Mouse (Mus musculus) forebrain, embryonic 16.5 days (tissue): Measurements from ENCODE around the gene Lsamp. TPM values are rescaled to one million over a fixed set of nuclear protein-coding genes. Genes with fewer than 3 reads are reported as not detected.

Experiments
- ATAC-seq: fragments of 200-750 bp; cut with Nextera tagmentation; 2 replicates; pipeline ENCODE4 v1.8.0; 2017; ENCODE audit warnings: mild to moderate bottlenecking, moderate library complexity
- H3K27ac ChIP-seq: fragments of 300-500 bp; sonication (generic); 2 replicates; pipeline ENCODE4 v1.5.1; 2014; ENCODE audit warnings: low read length, control low read depth
- H3K27me3 ChIP-seq: fragments of 300-500 bp; sonication (generic); replicated peaks from 2 replicates; pipeline ENCODE4 v1.6.1; 2014; ENCODE audit warnings: low read length; ENCODE audit not compliant: control insufficient read depth, insufficient read depth
- H3K36me3 ChIP-seq: fragments of 300-500 bp; sonication (generic); 2 replicates; pipeline ENCODE4 v1.6.1; 2014; ENCODE audit not compliant: control insufficient read depth, insufficient read depth
- H3K4me1 ChIP-seq: fragments of 300-500 bp; sonication (generic); replicated peaks from 2 replicates; pipeline ENCODE4 v1.6.1; 2014; ENCODE audit warnings: low read length; ENCODE audit not compliant: control insufficient read depth, insufficient read depth
- H3K4me2 ChIP-seq: fragments of 300-500 bp; sonication (generic); 2 replicates; pipeline ENCODE4 v1.6.1; 2014; ENCODE audit warnings: mild to moderate bottlenecking, low read length, control low read depth
- H3K4me3 ChIP-seq: fragments of 300-500 bp; sonication (generic); replicated peaks from 2 replicates; pipeline ENCODE4 v1.5.1; 2014; ENCODE audit warnings: mild to moderate bottlenecking, low read length, control low read depth
- H3K9ac ChIP-seq: fragments of 300-500 bp; sonication (generic); replicated peaks from 2 replicates; pipeline ENCODE4 v1.6.1; 2014; ENCODE audit warnings: low read depth, low read length, control low read depth
- H3K9me3 ChIP-seq: fragments of 300-500 bp; sonication (generic); 2 replicates; pipeline ENCODE4 v1.6.1; 2016; ENCODE audit warnings: low read length; ENCODE audit not compliant: control insufficient read depth
- whole genome bisulfite sequencing: fragments of 180-500 bp; shearing (Covaris S2); extraction: QIAGEN DNeasy Blood & Tissue Kit; methylation state at CpG from one replicate; pipeline ENCODE4 v1.1.7; 2014; 5-methylcytosine and 5-hydroxymethylcytosine counted together
- polyA plus RNA-seq: library from polyadenylated mRNA; unstranded; fragments of >200 nt; fragmentation: Nextera tagmentation; extraction: Ambion mirVana; gene quantifications from 2 replicates; pipeline ENCODE4 v1.2.1, GENCODE M21; 2015

Lsamp gene
- polyA plus RNA-seq, 1 experiment from 2014 or later: 68.1 TPM

DNA sequence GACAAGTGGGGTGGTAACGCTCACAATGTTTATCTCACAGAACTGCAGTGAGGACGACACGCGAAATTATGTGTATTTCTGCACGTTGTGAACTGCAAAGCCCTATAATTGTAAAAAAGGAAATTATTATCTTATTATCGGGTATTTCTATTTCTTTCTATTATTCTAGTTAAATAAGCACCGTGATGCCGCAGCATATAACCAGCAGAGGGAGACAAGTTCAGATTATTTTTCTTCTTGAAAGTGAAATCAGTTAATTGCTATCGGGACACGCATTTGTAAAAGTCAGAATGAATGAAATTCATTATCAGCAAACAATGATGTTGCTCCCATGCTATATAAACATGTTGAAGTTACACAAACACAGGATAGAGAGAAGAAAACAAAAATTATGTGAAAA lies 1540.1 kb downstream of the Lsamp start:
- Histone ChIP-seq H3K36me3 (no peaks in the 10 kb centered on the region), H3K9ac (no peak overlapping the region), H3K4me2 (peak overlapping the region; percentile 5; the same call in 1 of the 2 replicates), H3K27ac (no peak overlapping the region), H3K27me3 (no peaks in the 10 kb centered on the region), H3K4me3 (no peak overlapping the region), H3K4me1 (no peaks in the 10 kb centered on the region), H3K9me3 (no peaks in the 10 kb centered on the region)
- no peak for ATAC-seq
- 46% methylated on average over 10 of the region's 10 CpGs for WGBS

DNA sequence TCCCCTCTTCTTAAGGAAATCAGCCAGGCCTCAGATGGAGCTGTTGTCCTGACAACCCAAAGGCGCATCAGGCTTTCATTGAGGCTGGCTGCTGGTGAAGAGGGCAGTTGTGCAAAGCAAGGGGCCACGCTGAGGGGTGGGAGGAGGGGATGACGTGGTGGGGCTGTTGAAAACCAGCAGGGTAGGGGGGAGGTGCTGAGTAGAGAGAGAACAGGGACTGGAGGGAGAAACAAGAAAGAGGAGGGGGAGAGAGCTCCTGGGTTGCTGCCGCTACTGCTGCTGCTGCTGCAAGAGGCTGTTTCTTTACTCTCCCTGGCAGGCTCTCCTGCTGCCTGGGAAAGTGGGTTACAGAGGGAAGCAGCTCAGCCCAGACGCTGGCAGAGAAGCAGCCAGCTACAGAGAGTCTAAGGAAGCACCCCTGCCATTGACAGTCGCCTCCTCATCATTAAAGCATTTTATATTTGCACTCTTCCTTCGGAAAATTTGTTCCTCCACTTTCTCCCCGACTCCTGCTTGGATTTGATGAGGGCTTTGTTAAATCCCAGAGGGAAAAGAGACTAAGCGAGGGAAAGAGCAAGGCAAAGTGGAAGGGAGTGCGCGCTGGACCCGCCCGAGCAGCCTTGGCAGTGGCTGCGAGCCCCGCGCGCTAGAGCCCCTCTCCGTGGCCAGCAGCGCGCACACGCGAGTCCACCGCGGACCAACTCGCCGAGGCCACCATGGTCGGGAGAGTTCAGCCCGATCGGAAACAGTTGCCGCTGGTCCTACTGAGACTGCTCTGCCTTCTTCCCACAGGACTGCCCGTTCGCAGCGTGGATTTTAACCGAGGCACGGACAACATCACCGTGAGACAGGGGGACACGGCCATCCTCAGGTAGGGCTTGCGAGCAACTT lies 1548.7 kb downstream of the Lsamp start:
- Histone ChIP-seq H3K9ac (peak overlapping the region; percentile 68), H3K4me3 (peak overlapping the region; percentile 59), H3K27me3 (no peaks in the 10 kb centered on the region), H3K9me3 (no peaks in the 10 kb centered on the region), H3K36me3 (no peaks in the 10 kb centered on the region), H3K4me2 (peak overlapping the region; percentile 76), H3K27ac (peak overlapping the region; percentile 69), H3K4me1 (peaks cover 18% of the 10 kb centered on the region)
- ATAC-seq: peak; percentile 93
- WGBS: under 1% methylated on average over 38 of the region's 38 CpGs

GRCm38 (mm10) chr16:41533686-41534085 lies 1549.5 kb downstream of the Lsamp start:
- H3K9ac ChIP-seq: peak overlapping the region; percentile 68
- H3K27ac ChIP-seq: no peak overlapping the region
- no peaks in the 10 kb centered on the region for H3K27me3 ChIP-seq
- H3K4me2 ChIP-seq: peak overlapping the region; percentile 76
- no peak for ATAC-seq
- peak overlapping the region; percentile 59 for H3K4me3 ChIP-seq
- WGBS: under 1% methylated on average over 6 of the region's 6 CpGs
- no peaks in the 10 kb centered on the region for H3K36me3 ChIP-seq
- peaks cover 18% of the 10 kb centered on the region for H3K4me1 ChIP-seq
- no peaks in the 10 kb centered on the region for H3K9me3 ChIP-seq

- 54% methylated on average over 1 of the region's 1 CpGs for WGBS
- Histone ChIP-seq H3K4me1 (peaks cover 18% of the 10 kb centered on the region), H3K9me3 (no peaks in the 10 kb centered on the region), H3K27ac (no peak overlapping the region), H3K9ac (no peak overlapping the region), H3K4me3 (peak overlapping the region; percentile 1), H3K27me3 (no peaks in the 10 kb centered on the region), H3K4me2 (peak overlapping the region; percentile 76), H3K36me3 (no peaks in the 10 kb centered on the region)
- ATAC-seq: no peak
These were observed 1551.6 kb downstream of the Lsamp start for GRCm38 (mm10) chr16:41535806-41536205.

DNA sequence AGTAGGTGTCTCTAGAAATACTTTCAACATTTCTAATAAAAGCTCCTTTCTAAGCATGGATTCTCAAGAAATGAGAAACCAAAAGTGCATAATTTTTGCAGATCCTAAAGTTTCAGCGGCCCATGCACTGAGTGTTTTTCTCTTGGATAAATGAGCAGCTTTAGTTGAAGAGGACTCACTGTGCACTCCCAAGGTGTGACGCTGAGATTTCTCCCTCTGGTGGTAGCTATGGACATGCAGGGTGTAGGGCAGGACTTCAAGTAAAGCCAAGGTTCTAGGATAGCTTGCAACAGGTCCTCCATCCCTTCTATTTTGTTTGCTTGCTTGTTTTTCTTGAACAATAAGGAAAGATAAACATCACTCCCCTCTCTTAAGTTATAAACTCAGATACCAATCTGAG lies 1558.5 kb downstream of the Lsamp start:
- 46% methylated on average over 2 of the region's 2 CpGs for WGBS
- Histone ChIP-seq H3K4me2 (no peak overlapping the region), H3K27me3 (no peaks in the 10 kb centered on the region), H3K27ac (no peak overlapping the region), H3K9me3 (no peaks in the 10 kb centered on the region), H3K36me3 (no peaks in the 10 kb centered on the region), H3K4me3 (no peak overlapping the region), H3K9ac (no peak overlapping the region), H3K4me1 (no peaks in the 10 kb centered on the region)
- ATAC-seq: no peak

- ATAC-seq: no peak
These were observed 1567.0 kb downstream of the Lsamp start for GRCm38 (mm10) chr16:41551164-41551563.

GRCm38 (mm10) chr16:41551851-41552262 lies 1567.7 kb downstream of the Lsamp start:
- H3K36me3 ChIP-seq: no peaks in the 10 kb centered on the region
- no peak overlapping the region for H3K4me2 ChIP-seq
- H3K9me3 ChIP-seq: no peaks in the 10 kb centered on the region
- no peaks in the 10 kb centered on the region for H3K27me3 ChIP-seq
- WGBS: 5% methylated on average over 3 of the region's 3 CpGs
- peaks cover 5% of the 10 kb centered on the region; the same call in 1 of the 2 replicates for H3K4me1 ChIP-seq
- no peak overlapping the region for H3K9ac ChIP-seq
- H3K27ac ChIP-seq: no peak overlapping the region
- peak; percentile 95 for ATAC-seq
- H3K4me3 ChIP-seq: no peak overlapping the region

More at GRCm38 (mm10) chr16:41551164-41551563, 1567.0 kb downstream of the Lsamp start:
- Histone ChIP-seq H3K9me3 (no peaks in the 10 kb centered on the region), H3K27me3 (no peaks in the 10 kb centered on the region), H3K27ac (no peak overlapping the region), H3K4me2 (no peak overlapping the region), H3K4me1 (peaks cover 5% of the 10 kb centered on the region; the same call in 1 of the 2 replicates), H3K9ac (no peak overlapping the region), H3K4me3 (no peak overlapping the region), H3K36me3 (no peaks in the 10 kb centered on the region)
- 33% methylated on average over 3 of the region's 3 CpGs for WGBS

GRCm38 (mm10) chr16:41557104-41557503 lies 1572.9 kb downstream of the Lsamp start:
- Histone ChIP-seq H3K4me2 (no peak overlapping the region), H3K27ac (no peak overlapping the region), H3K36me3 (no peaks in the 10 kb centered on the region), H3K4me1 (no peaks in the 10 kb centered on the region), H3K4me3 (no peak overlapping the region), H3K27me3 (no peaks in the 10 kb centered on the region), H3K9ac (no peak overlapping the region), H3K9me3 (no peaks in the 10 kb centered on the region)
- no peak for ATAC-seq

- Histone ChIP-seq H3K27ac (no peak overlapping the region), H3K9me3 (no peaks in the 10 kb centered on the region), H3K4me1 (no peaks in the 10 kb centered on the region), H3K4me3 (no peak overlapping the region), H3K9ac (no peak overlapping the region), H3K36me3 (no peaks in the 10 kb centered on the region), H3K4me2 (no peak overlapping the region), H3K27me3 (no peaks in the 10 kb centered on the region)
- WGBS: 53% methylated on average over 2 of the region's 2 CpGs
- ATAC-seq: no peak
These were observed 1581.1 kb downstream of the Lsamp start for GRCm38 (mm10) chr16:41565233-41565632.
